28 mouse cellular contexts compared by ENCODE assay signal in genomic region chr17:85801734-85802133, GRCm38 (mm10).
DNase-seq lines count a peak whose midpoint lies in the region; ATAC-seq and TF ChIP-seq lines count a peak whose summit lies in the region.
"Had no signal": no experiment of that assay in that cellular context is flagged by ENCODE, and none has a peak within 500 bp of the region (broad histone marks: within the 10 kb centered on the region; RNA-seq: fewer than 3 reads in every experiment).

No protein-coding gene starts in this region.

- H3K27ac ChIP-seq in embryonic facial prominence, embryonic 12.5 days: peak overlapping the region; percentile 92
- H3K27ac ChIP-seq in embryonic facial prominence, embryonic 10.5 days (replicated peaks): no peak overlapping the region; the same call in 1 of the 2 replicates
- H3K27ac ChIP-seq in CH12.LX (ENCODE audit: insufficient read depth, low read depth): no peak overlapping the region
- H3K27ac ChIP-seq: heart, embryonic 10.5 days; hindbrain, embryonic 13.5 days; liver, embryonic 12.5 days; midbrain, embryonic 15.5 days; neural tube, embryonic 15.5 days had no signal

- in situ Hi-C loops in CH12.LX (cut with MboI; ENCODE audit: low pct_ligation_motif_present, low pct_unique_long_range_greater_than_20kb, low sequenced_read_pairs): no loop called here

- no peak for TF ChIP-seq CTCF in CH12.LX (conservative IDR thresholded peaks at IDR 0.05 in 1 of 2, IDR thresholded peaks at IDR 0.05 in 1 of 2; ENCODE audit: low read depth in 2 of 2, low read length in 2 of 2)

- H3K4me3 ChIP-seq in embryonic facial prominence, embryonic 12.5 days: no peak overlapping the region
- H3K4me3 ChIP-seq in embryonic facial prominence, embryonic 10.5 days: no peak overlapping the region
- H3K4me3 ChIP-seq in CH12.LX (replicated peaks in 1 of 3; ENCODE audit: low read depth in 2 of 3, low read length in 2 of 3, poor library complexity in 1 of 3): no peak overlapping the region
- H3K4me3 ChIP-seq: hindbrain, embryonic 13.5 days; liver, embryonic 12.5 days; midbrain, embryonic 15.5 days; neural tube, embryonic 15.5 days had no signal

- peaks cover 18% of the 10 kb centered on the region; the same call in 1 of the 2 replicates for H3K27me3 ChIP-seq in embryonic facial prominence, embryonic 12.5 days
- H3K27me3 ChIP-seq in embryonic facial prominence, embryonic 10.5 days (replicated peaks; ENCODE audit: low read depth, poor library complexity, severe bottlenecking): peaks cover 100% of the 10 kb centered on the region
- H3K27me3 ChIP-seq in CH12.LX (replicated peaks): no peaks in the 10 kb centered on the region

- dilution Hi-C loops in CH12.LX (cut with MboI; ENCODE audit: extremely low pct_ligation_motif_present, extremely low pct_unique_long_range_greater_than_20kb, low sequenced_read_pairs): no loop called here

- TF ChIP-seq EP300 in CH12.LX (IDR thresholded peaks at IDR 0.05; ENCODE audit: low read length): no peak

- WGBS in embryonic facial prominence, embryonic 12.5 days: 70% methylated on average over 8 of the region's 8 CpGs
- WGBS in embryonic facial prominence, embryonic 10.5 days: 78% methylated on average over 8 of the region's 8 CpGs

- ATAC-seq in embryonic facial prominence, embryonic 12.5 days (ENCODE audit: insufficient number of reproducible peaks, insufficient read depth, low FRiP score, low TSS enrichment): no peak
- ATAC-seq in granulocyte monocyte progenitor cell, adult 5-6 weeks (replicated peaks; ENCODE audit: poor library complexity, severe bottlenecking): 0 out of 2 replicates have a peak, but pooled peaks have one; percentile 28
- ATAC-seq in megakaryocyte, adult 5-6 weeks (ENCODE audit: poor library complexity, severe bottlenecking): peak; percentile 34; the same call in 1 of the 2 replicates
- ATAC-seq: intestine, embryonic 16.5 days; liver, embryonic 12.5 days; liver, postnatal 0 days; lung, postnatal 0 days had no signal

- peak overlapping the region; percentile 90; the same call in 1 of the 2 replicates for H3K9ac ChIP-seq in embryonic facial prominence, embryonic 12.5 days
- H3K9ac ChIP-seq in CH12.LX (ENCODE audit: insufficient read depth, low read depth): no peak overlapping the region
- H3K9ac ChIP-seq: forebrain, embryonic 12.5 days; hindbrain, embryonic 13.5 days; liver, embryonic 12.5 days; liver, postnatal 0 days; midbrain, embryonic 15.5 days; neural tube, embryonic 15.5 days had no signal

- TF ChIP-seq POLR2A in CH12.LX (IDR thresholded peaks at IDR 0.05; ENCODE audit: low read depth, low read length): no peak

- H3K79me2 ChIP-seq in CH12.LX (replicated peaks; ENCODE audit: control insufficient read depth, extremely low read depth, insufficient read depth, poor library complexity, severe bottlenecking): no peaks in the 10 kb centered on the region

- DNase-seq in embryonic facial prominence, embryonic 10.5 days (ENCODE audit: low spot score): no peak
- DNase-seq in CH12.LX (ENCODE audit: extremely low read depth): no peak
- no peak for DNase-seq in heart, postnatal 10 days
- DNase-seq in left cerebral cortex, adult 11 months (ENCODE audit: low spot score): no peak
- DNase-seq in adrenal gland, adult 2 months: no peak
- DNase-seq: adrenal gland, postnatal 36 days; cerebellum, adult 8-10 months; cerebellum, postnatal 25 days; gastrocnemius, postnatal 10 days; heart, postnatal 4 days; kidney, adult 9 months; layer of hippocampus, postnatal 36 days; liver, postnatal 0 days; lung, postnatal 4 days; retina, postnatal 1 day; right cerebral cortex, postnatal 14 days had no signal

- H3K4me2 ChIP-seq in embryonic facial prominence, embryonic 12.5 days (replicated peaks): peak overlapping the region; percentile 94; the same call in 1 of the 2 replicates
- no peak overlapping the region for H3K4me2 ChIP-seq in CH12.LX (ENCODE audit: insufficient read depth, low read depth, poor library complexity, severe bottlenecking)
- H3K4me2 ChIP-seq: hindbrain, embryonic 13.5 days; liver, embryonic 12.5 days; midbrain, embryonic 15.5 days; neural tube, embryonic 15.5 days had no signal

- H3K9me3 ChIP-seq in embryonic facial prominence, embryonic 12.5 days: no peaks in the 10 kb centered on the region
- H3K9me3 ChIP-seq in embryonic facial prominence, embryonic 10.5 days: no peaks in the 10 kb centered on the region
- H3K9me3 ChIP-seq in CH12.LX (replicated peaks; ENCODE audit: low read length): no peaks in the 10 kb centered on the region
- H3K9me3 ChIP-seq: forebrain, embryonic 12.5 days; G1E; heart, embryonic 10.5 days; hindbrain, embryonic 13.5 days; liver, embryonic 12.5 days; midbrain, embryonic 15.5 days; neural tube, embryonic 15.5 days had no signal

- intact Hi-C loops in heart, postnatal 10 days (cut with DNase I): loop anchor here (5.0 kb wide), 1 partner anchor 114 kb away; the partner anchor contains the start of gene Six2

- H3K4me1 ChIP-seq in embryonic facial prominence, embryonic 12.5 days: peaks cover 41% of the 10 kb centered on the region
- peaks cover 80% of the 10 kb centered on the region for H3K4me1 ChIP-seq in embryonic facial prominence, embryonic 10.5 days
- no peaks in the 10 kb centered on the region; a peak in 1 of 4 replicates for H3K4me1 ChIP-seq in CH12.LX (ENCODE audit: control insufficient read depth in 1 of 2, insufficient read depth in 2 of 2)

- H3K36me3 ChIP-seq in embryonic facial prominence, embryonic 12.5 days: no peaks in the 10 kb centered on the region
- no peaks in the 10 kb centered on the region for H3K36me3 ChIP-seq in embryonic facial prominence, embryonic 10.5 days (replicated peaks)
- H3K36me3 ChIP-seq in CH12.LX (replicated peaks in 1 of 2; ENCODE audit: control insufficient read depth in 1 of 2, insufficient read depth in 1 of 2, low read length in 1 of 2): no peaks in the 10 kb centered on the region
- H3K36me3 ChIP-seq: forebrain, embryonic 12.5 days; G1E; heart, embryonic 10.5 days; hindbrain, embryonic 13.5 days; liver, embryonic 12.5 days; midbrain, embryonic 15.5 days; neural tube, embryonic 15.5 days had no signal

- no peak for TF ChIP-seq RAD21 in CH12.LX (IDR thresholded peaks at IDR 0.05; ENCODE audit: low read depth, low read length)

TF ChIP-seq in CH12.LX, 34 proteins besides CTCF, POLR2A, EP300 and RAD21:
- no peak for TF ChIP-seq JUN (IDR thresholded peaks at IDR 0.05; ENCODE audit: insufficient read depth, low read depth, low read length)
- TF ChIP-seq MAFK (IDR thresholded peaks at IDR 0.05; ENCODE audit: insufficient replicate concordance, low read length): 0 out of 2 replicates have a peak, but pooled peaks have one; percentile 62
